Mouse (Mus musculus) midbrain, embryonic 12.5 days (tissue): ENCODE measurements around the gene Olfr311. TPM values are rescaled to one million over a fixed set of nuclear protein-coding genes. Genes with fewer than 3 reads are reported as not detected.
A peak's percentile ranks its signal among the peaks of the same experiment; 100 is the strongest.
"Not testable (repeated sequence)": the region's sequence is repeated elsewhere in the genome, so short reads cannot be mapped to it uniquely, and the experiment has no call there.

Experiments used
- ATAC-seq: fragments of 200-750 bp; cut with Nextera tagmentation; 2 replicates; pipeline ENCODE4 v1.8.0; 2017; ENCODE audit warnings: low read depth, moderate TSS enrichment, moderate library complexity; ENCODE audit not compliant: low FRiP score
- H3K27ac ChIP-seq: fragments of 300-500 bp; sonication (generic); replicated peaks from 2 replicates; pipeline ENCODE4 v1.5.1; 2016; ENCODE audit warnings: mild to moderate bottlenecking
- H3K27me3 ChIP-seq: fragments of 300-500 bp; sonication (generic); 2 replicates; pipeline ENCODE4 v1.6.1; 2016; ENCODE audit warnings: mild to moderate bottlenecking
- H3K36me3 ChIP-seq: fragments of 300-500 bp; sonication (generic); 2 replicates; pipeline ENCODE4 v1.6.1; 2016
- H3K4me1 ChIP-seq: fragments of 300-500 bp; sonication (generic); 2 replicates; pipeline ENCODE4 v1.6.1; 2016
- H3K4me2 ChIP-seq: fragments of 300-500 bp; sonication (generic); replicated peaks from 2 replicates; pipeline ENCODE4 v1.6.1; 2016; ENCODE audit warnings: mild to moderate bottlenecking, moderate library complexity
- H3K4me3 ChIP-seq: fragments of 300-500 bp; sonication (generic); 2 replicates; pipeline ENCODE4 v1.5.1; 2016; ENCODE audit warnings: mild to moderate bottlenecking
- H3K9ac ChIP-seq: fragments of 300-500 bp; sonication (generic); replicated peaks from 2 replicates; pipeline ENCODE4 v1.6.1; 2016; ENCODE audit warnings: mild to moderate bottlenecking, moderate library complexity
- H3K9me3 ChIP-seq: fragments of 300-500 bp; sonication (generic); 2 replicates; pipeline ENCODE4 v1.6.1; 2016; ENCODE audit warnings: mild to moderate bottlenecking
- whole genome bisulfite sequencing: fragments of 180-500 bp; shearing (Covaris S2); methylation state at CpG from one replicate; pipeline ENCODE4 v1.1.7; 2016; 5-methylcytosine and 5-hydroxymethylcytosine counted together
- polyA plus RNA-seq: library from polyadenylated mRNA; unstranded; fragments of >200 nt; fragmentation: Nextera tagmentation; extraction: Ambion mirVana; gene quantifications from 2 replicates; pipeline ENCODE4 v1.2.1, GENCODE M21; 2016

The Olfr311 gene
- polyA plus RNA-seq = not detected in 2 replicates

GRCm38 (mm10) chr11:58838951-58839350 lies at the start of gene Olfr311:
Olfr311 (plus strand) TSS chr11:58839251.
- H3K27ac ChIP-seq, H3K36me3 ChIP-seq, H3K9ac ChIP-seq, H3K9me3 ChIP-seq, H3K27me3 ChIP-seq, H3K4me2 ChIP-seq, H3K4me3 ChIP-seq, H3K4me1 ChIP-seq, ATAC-seq: not testable (repeated sequence)

- Histone ChIP-seq H3K4me1 (peaks cover 5% of the 10 kb centered on the region), H3K36me3 (no peaks in the 10 kb centered on the region), H3K4me3 (no peak overlapping the region), H3K9me3 (no peaks in the 10 kb centered on the region), H3K27ac (no peak overlapping the region), H3K9ac (no peak overlapping the region), H3K27me3 (no peaks in the 10 kb centered on the region), H3K4me2 (no peak overlapping the region)
- 26% methylated on average over 3 of the region's 3 CpGs for WGBS
- no peak for ATAC-seq
Observed at GRCm38 (mm10) chr11:58789532-58789931, 49.5 kb upstream of the Olfr311 start.

- Histone ChIP-seq H3K4me1 (peaks cover 5% of the 10 kb centered on the region), H3K9me3 (no peaks in the 10 kb centered on the region), H3K36me3 (no peaks in the 10 kb centered on the region), H3K4me3 (no peak overlapping the region), H3K4me2 (no peak overlapping the region), H3K9ac (no peak overlapping the region), H3K27me3 (no peaks in the 10 kb centered on the region), H3K27ac (no peak overlapping the region)
- no peak for ATAC-seq
- 53% methylated on average over 2 of the region's 2 CpGs for WGBS
Observed at GRCm38 (mm10) chr11:58790053-58790452, 49.0 kb upstream of the Olfr311 start.

GRCm38 (mm10) chr11:58790646-58791045 lies 48.4 kb upstream of the Olfr311 start:
- no peak overlapping the region for H3K4me2 ChIP-seq
- no peaks in the 10 kb centered on the region for H3K27me3 ChIP-seq
- no peak for ATAC-seq
- H3K4me1 ChIP-seq = peaks cover 5% of the 10 kb centered on the region
- no peak overlapping the region for H3K9ac ChIP-seq
- H3K9me3 ChIP-seq = no peaks in the 10 kb centered on the region
- WGBS = 83% methylated on average over 6 of the region's 6 CpGs
- no peak overlapping the region for H3K4me3 ChIP-seq
- H3K27ac ChIP-seq = no peak overlapping the region
- no peaks in the 10 kb centered on the region for H3K36me3 ChIP-seq

- no peak overlapping the region for H3K4me3 ChIP-seq
- no peaks in the 10 kb centered on the region for H3K4me1 ChIP-seq
- no peaks in the 10 kb centered on the region for H3K27me3 ChIP-seq
- H3K9me3 ChIP-seq = no peaks in the 10 kb centered on the region
- ATAC-seq = no peak
- H3K4me2 ChIP-seq = no peak overlapping the region
- no peaks in the 10 kb centered on the region for H3K36me3 ChIP-seq
- 96% methylated on average over 2 of the region's 2 CpGs for WGBS
- no peak overlapping the region for H3K9ac ChIP-seq
- H3K27ac ChIP-seq = no peak overlapping the region
Observed at GRCm38 (mm10) chr11:58795856-58796255, 43.2 kb upstream of the Olfr311 start.

- H3K27ac ChIP-seq = no peak overlapping the region
- no peaks in the 10 kb centered on the region for H3K36me3 ChIP-seq
- ATAC-seq = no peak
- 79% methylated on average over 7 of the region's 7 CpGs for WGBS
- H3K4me2 ChIP-seq = no peak overlapping the region
- H3K4me3 ChIP-seq = no peak overlapping the region
- H3K27me3 ChIP-seq = no peaks in the 10 kb centered on the region
- no peak overlapping the region for H3K9ac ChIP-seq
- peaks cover 5% of the 10 kb centered on the region for H3K4me1 ChIP-seq
- H3K9me3 ChIP-seq = no peaks in the 10 kb centered on the region
Observed at GRCm38 (mm10) chr11:58796850-58797249, 42.2 kb upstream of the Olfr311 start.

DNA sequence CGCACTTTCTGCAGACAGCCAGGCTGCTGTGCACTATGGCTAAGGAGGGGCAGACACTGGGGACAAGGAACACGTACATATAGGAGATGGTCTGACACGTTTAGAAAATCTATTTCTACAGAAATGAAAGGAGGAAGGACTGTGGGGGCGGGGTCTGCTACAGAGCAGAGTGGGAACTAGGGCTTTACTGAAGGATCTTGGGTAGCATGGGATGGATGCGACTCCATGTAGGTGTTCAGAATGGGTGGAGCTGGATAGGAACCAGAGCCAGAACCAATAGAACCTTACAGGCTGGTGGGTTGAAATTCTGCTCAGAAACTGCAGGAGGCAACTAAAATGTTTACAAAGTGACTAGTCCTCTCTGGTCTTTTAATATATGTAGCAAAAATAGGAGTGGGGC lies 39.3 kb upstream of the Olfr311 start:
- no peak overlapping the region for H3K27ac ChIP-seq
- no peaks in the 10 kb centered on the region for H3K36me3 ChIP-seq
- no peaks in the 10 kb centered on the region for H3K9me3 ChIP-seq
- H3K9ac ChIP-seq = no peak overlapping the region
- no peaks in the 10 kb centered on the region for H3K27me3 ChIP-seq
- H3K4me1 ChIP-seq = peaks cover 11% of the 10 kb centered on the region
- ATAC-seq = no peak
- H3K4me2 ChIP-seq = no peak overlapping the region
- WGBS = 86% methylated on average over 5 of the region's 5 CpGs
- no peak overlapping the region for H3K4me3 ChIP-seq

GRCm38 (mm10) chr11:58801558-58802228 lies 37.4 kb upstream of the Olfr311 start, which contains the start of gene Fam183b:
Fam183b (minus strand) TSS chr11:58801960.
- ATAC-seq = peak; percentile 68
- peak within 1 kb of the TSS; percentile 10; the same call in 1 of the 2 replicates for H3K27ac ChIP-seq
- H3K4me3 ChIP-seq = peak within 1 kb of the TSS; percentile 17
- no peaks in the 10 kb centered on the region for H3K27me3 ChIP-seq
- H3K4me2 ChIP-seq = peak within 1 kb of the TSS; percentile 38
- WGBS = 31% methylated on average over 14 of the region's 14 CpGs
- no peaks in the 10 kb centered on the region for H3K36me3 ChIP-seq
- H3K9me3 ChIP-seq = no peaks in the 10 kb centered on the region
- H3K4me1 ChIP-seq = peaks cover 11% of the 10 kb centered on the region
- no peak within 1 kb of the TSS for H3K9ac ChIP-seq

DNA sequence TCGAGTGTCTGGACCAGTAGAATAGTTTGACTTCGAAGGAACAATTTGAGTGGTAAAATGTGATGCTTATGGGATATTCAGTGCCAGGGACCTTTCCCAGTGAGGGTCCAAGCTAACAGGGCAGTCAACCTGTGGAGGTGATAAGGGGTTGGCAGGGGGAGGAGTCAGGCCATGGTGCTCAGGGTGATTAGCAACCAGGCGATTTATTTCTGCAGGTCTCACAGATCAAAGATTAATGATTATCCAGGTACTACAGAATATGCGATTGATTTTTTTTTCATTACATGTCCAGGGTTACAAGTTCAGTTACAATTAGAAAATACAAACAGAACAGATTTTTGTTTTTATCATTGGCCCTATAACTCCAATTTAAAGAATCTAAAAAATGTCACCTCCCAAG lies 35.2 kb upstream of the Olfr311 start:
- Histone ChIP-seq H3K27me3 (no peaks in the 10 kb centered on the region), H3K36me3 (no peaks in the 10 kb centered on the region), H3K9ac (no peak overlapping the region), H3K4me1 (peaks cover 11% of the 10 kb centered on the region), H3K27ac (no peak overlapping the region), H3K9me3 (no peaks in the 10 kb centered on the region), H3K4me3 (no peak overlapping the region), H3K4me2 (no peak overlapping the region)
- no peak for ATAC-seq
- 82% methylated on average over 4 of the region's 4 CpGs for WGBS

DNA sequence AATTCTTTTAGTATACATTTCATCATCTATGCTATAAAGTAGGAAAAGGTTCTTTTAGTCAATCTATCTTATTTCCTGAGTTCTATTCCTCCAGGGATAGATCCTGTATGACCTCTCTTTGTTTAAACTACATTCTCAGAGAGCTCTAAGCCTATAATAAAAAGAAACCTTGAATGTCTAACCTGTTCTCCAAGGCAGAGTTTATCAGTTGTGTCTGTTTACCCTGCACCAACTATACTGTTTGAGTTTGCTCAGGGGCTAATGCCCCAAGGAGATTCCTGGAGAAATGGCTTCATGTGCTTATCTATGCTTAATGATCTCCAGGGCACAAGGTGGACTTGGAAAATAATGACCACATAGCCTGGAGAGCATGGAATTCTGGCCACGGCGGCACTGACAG lies 34.7 kb upstream of the Olfr311 start:
- Histone ChIP-seq H3K9me3 (no peaks in the 10 kb centered on the region), H3K27me3 (no peaks in the 10 kb centered on the region), H3K36me3 (no peaks in the 10 kb centered on the region), H3K9ac (no peak overlapping the region), H3K4me2 (no peak overlapping the region), H3K4me3 (no peak overlapping the region), H3K27ac (no peak overlapping the region), H3K4me1 (peaks cover 11% of the 10 kb centered on the region)
- ATAC-seq = no peak
- 89% methylated on average over 2 of the region's 2 CpGs for WGBS

- Histone ChIP-seq H3K4me3 (no peak overlapping the region), H3K36me3 (no peaks in the 10 kb centered on the region), H3K9me3 (no peaks in the 10 kb centered on the region), H3K4me1 (no peaks in the 10 kb centered on the region), H3K27ac (no peak overlapping the region), H3K4me2 (no peak overlapping the region), H3K27me3 (no peaks in the 10 kb centered on the region), H3K9ac (no peak overlapping the region)
- WGBS = 0% methylated on average over 1 of the region's 1 CpGs
- no peak for ATAC-seq
Observed at GRCm38 (mm10) chr11:58812001-58812400, 27.1 kb upstream of the Olfr311 start.

DNA sequence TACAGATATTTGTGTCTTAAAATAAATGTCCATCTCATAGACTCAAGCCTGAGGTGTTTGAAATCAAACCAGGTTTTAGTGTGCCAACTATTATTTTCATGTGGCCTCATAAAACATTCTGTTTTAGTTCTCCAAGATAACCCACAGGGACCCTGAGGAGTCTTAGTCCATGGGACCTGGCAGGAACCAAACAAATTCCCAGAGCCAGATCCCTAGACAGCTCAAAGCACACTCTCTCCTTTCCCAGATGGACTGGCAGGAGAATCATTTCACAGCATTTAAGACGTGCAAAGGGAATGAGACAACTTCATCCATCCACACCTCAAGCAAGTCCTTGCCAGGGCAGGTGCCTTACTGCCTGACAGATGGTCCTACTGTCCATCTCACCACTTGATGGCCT lies 24.4 kb upstream of the Olfr311 start, which contains the start of gene Olfr313:
TSS of gene Olfr313 (plus strand) at position 301 of the 400 bp plus-strand sequence.
- 59% methylated on average over 1 of the region's 1 CpGs for WGBS
- H3K9ac ChIP-seq, H3K4me2 ChIP-seq, H3K27me3 ChIP-seq, ATAC-seq, H3K36me3 ChIP-seq, H3K4me1 ChIP-seq, H3K27ac ChIP-seq, H3K4me3 ChIP-seq, H3K9me3 ChIP-seq: not testable (repeated sequence)

GRCm38 (mm10) chr11:58815676-58816075 lies 23.4 kb upstream of the Olfr311 start:
- H3K4me1 ChIP-seq = no peaks in the 10 kb centered on the region
- no peaks in the 10 kb centered on the region for H3K27me3 ChIP-seq
- no peaks in the 10 kb centered on the region for H3K9me3 ChIP-seq
- no peak overlapping the region for H3K4me2 ChIP-seq
- no peak overlapping the region for H3K27ac ChIP-seq
- ATAC-seq = no peak
- no peak overlapping the region for H3K9ac ChIP-seq
- no peak overlapping the region for H3K4me3 ChIP-seq
- 86% methylated on average over 1 of the region's 1 CpGs for WGBS
- H3K36me3 ChIP-seq = no peaks in the 10 kb centered on the region
